Mouse (Mus musculus): ENCODE results near the gene Mrpl10.

- TF ChIP-seq POLR2A (IDR thresholded peaks at IDR 0.05; ENCODE audit: insufficient read length, low read depth) (no peak), MAX (IDR thresholded peaks at IDR 0.05; ENCODE audit: low read depth) (no peak), E2F4 (IDR thresholded peaks at IDR 0.05; ENCODE audit: insufficient read depth) (no peak), TCF12 (IDR thresholded peaks at IDR 0.05; ENCODE audit: insufficient read depth, poor library complexity, severe bottlenecking) (no peak), USF1 (IDR thresholded peaks at IDR 0.05; ENCODE audit: low read depth) (no peak), MYOD1 (IDR thresholded peaks at IDR 0.05; ENCODE audit: control insufficient read depth in 1 of 3, insufficient read length in 2 of 3, low read depth in 2 of 3) (no peak), MYOG (IDR thresholded peaks at IDR 0.05; ENCODE audit: control insufficient read depth in 1 of 3, insufficient read depth in 1 of 3, insufficient read length in 2 of 3, low read depth in 2 of 3) (peak in 1 of 3 experiments; percentile 10), SRF (IDR thresholded peaks at IDR 0.05; ENCODE audit: control insufficient read depth, insufficient read length, low read depth) (no peak), TCF3 (IDR thresholded peaks at IDR 0.05; ENCODE audit: insufficient read length, low read depth) (no peak)
These were observed 29.8 kb downstream of the Mrpl10 start for GRCm38 (mm10) chr11:97071129-97071528.

Measured in myocyte (in vitro differentiated cells).